Mouse (Mus musculus) midbrain, embryonic 12.5 days (tissue): ENCODE data around the gene Pcbp2. TPM values are rescaled to one million over a fixed set of nuclear protein-coding genes. Genes with fewer than 3 reads are reported as not detected.

Source experiments
- ATAC-seq: fragments of 200-750 bp; cut with Nextera tagmentation; 2 replicates; pipeline ENCODE4 v1.8.0; 2017; ENCODE audit warnings: low read depth, moderate TSS enrichment, moderate library complexity; ENCODE audit not compliant: low FRiP score
- H3K27ac ChIP-seq: fragments of 300-500 bp; sonication (generic); replicated peaks from 2 replicates; pipeline ENCODE4 v1.5.1; 2016; ENCODE audit warnings: mild to moderate bottlenecking
- H3K27me3 ChIP-seq: fragments of 300-500 bp; sonication (generic); 2 replicates; pipeline ENCODE4 v1.6.1; 2016; ENCODE audit warnings: mild to moderate bottlenecking
- H3K36me3 ChIP-seq: fragments of 300-500 bp; sonication (generic); 2 replicates; pipeline ENCODE4 v1.6.1; 2016
- H3K4me1 ChIP-seq: fragments of 300-500 bp; sonication (generic); 2 replicates; pipeline ENCODE4 v1.6.1; 2016
- H3K4me2 ChIP-seq: fragments of 300-500 bp; sonication (generic); replicated peaks from 2 replicates; pipeline ENCODE4 v1.6.1; 2016; ENCODE audit warnings: mild to moderate bottlenecking, moderate library complexity
- H3K4me3 ChIP-seq: fragments of 300-500 bp; sonication (generic); 2 replicates; pipeline ENCODE4 v1.5.1; 2016; ENCODE audit warnings: mild to moderate bottlenecking
- H3K9ac ChIP-seq: fragments of 300-500 bp; sonication (generic); replicated peaks from 2 replicates; pipeline ENCODE4 v1.6.1; 2016; ENCODE audit warnings: mild to moderate bottlenecking, moderate library complexity
- H3K9me3 ChIP-seq: fragments of 300-500 bp; sonication (generic); 2 replicates; pipeline ENCODE4 v1.6.1; 2016; ENCODE audit warnings: mild to moderate bottlenecking
- WGBS: fragments of 180-500 bp; shearing (Covaris S2); methylation state at CpG from one replicate; pipeline ENCODE4 v1.1.7; 2016; 5-methylcytosine and 5-hydroxymethylcytosine counted together
- polyA plus RNA-seq: library from polyadenylated mRNA; unstranded; fragments of >200 nt; fragmentation: Nextera tagmentation; extraction: Ambion mirVana; gene quantifications from 2 replicates; pipeline ENCODE4 v1.2.1, GENCODE M21; 2016

Pcbp2 gene
- polyA plus RNA-seq, 1 experiment from 2014 or later, result 168 TPM

GRCm38 (mm10) chr15:102500479-102500878 is 30.1 kb downstream of the Pcbp2 start:
- Histone ChIP-seq H3K9me3 (no peaks in the 10 kb centered on the region), H3K4me2 (no peak overlapping the region), H3K27me3 (no peaks in the 10 kb centered on the region), H3K4me3 (no peak overlapping the region), H3K9ac (no peak overlapping the region), H3K4me1 (no peaks in the 10 kb centered on the region), H3K27ac (no peak overlapping the region), H3K36me3 (peaks cover 92% of the 10 kb centered on the region)
- 94% methylated on average over 5 of the region's 5 CpGs for whole genome bisulfite sequencing
- no peak for ATAC-seq

GRCm38 (mm10) chr15:102501084-102501814 is 30.9 kb downstream of the Pcbp2 start:
- H3K27ac ChIP-seq, result no peak overlapping the region
- H3K4me2 ChIP-seq, result no peak overlapping the region
- H3K4me3 ChIP-seq, result no peak overlapping the region
- peak; percentile 23; the same call in 1 of the 2 replicates for ATAC-seq
- H3K4me1 ChIP-seq, result no peaks in the 10 kb centered on the region
- WGBS, result 92% methylated on average over 19 of the region's 19 CpGs
- no peaks in the 10 kb centered on the region for H3K9me3 ChIP-seq
- H3K36me3 ChIP-seq, result peaks cover 87% of the 10 kb centered on the region
- no peak overlapping the region for H3K9ac ChIP-seq
- no peaks in the 10 kb centered on the region for H3K27me3 ChIP-seq

GRCm38 (mm10) chr15:102502254-102502840 is 32.0 kb downstream of the Pcbp2 start:
- Histone ChIP-seq H3K9ac (no peak overlapping the region), H3K36me3 (peaks cover 81% of the 10 kb centered on the region), H3K4me3 (no peak overlapping the region), H3K27ac (no peak overlapping the region), H3K4me2 (no peak overlapping the region), H3K27me3 (no peaks in the 10 kb centered on the region), H3K9me3 (no peaks in the 10 kb centered on the region), H3K4me1 (no peaks in the 10 kb centered on the region)
- no peak for ATAC-seq
- 82% methylated on average over 9 of the region's 9 CpGs for WGBS

- no peak within 1 kb of the TSS for H3K4me3 ChIP-seq
- H3K4me2 ChIP-seq, result no peak within 1 kb of the TSS
- WGBS, result 94% methylated on average over 1 of the region's 1 CpGs
- H3K27ac ChIP-seq, result no peak within 1 kb of the TSS
- H3K9me3 ChIP-seq, result no peaks in the 10 kb centered on the region
- no peaks in the 10 kb centered on the region for H3K4me1 ChIP-seq
- peaks cover 75% of the 10 kb centered on the region for H3K36me3 ChIP-seq
- ATAC-seq, result no peak
- H3K9ac ChIP-seq, result no peak within 1 kb of the TSS
- no peaks in the 10 kb centered on the region for H3K27me3 ChIP-seq
Observed at GRCm38 (mm10) chr15:102503447-102503846, 33.1 kb downstream of the Pcbp2 start, which contains the start of gene Gm10337. TSS of gene Gm10337 (plus strand) at chr15:102503722.

GRCm38 (mm10) chr15:102503924-102504782 is 33.8 kb downstream of the Pcbp2 start:
- peaks cover 70% of the 10 kb centered on the region for H3K36me3 ChIP-seq
- no peak overlapping the region for H3K4me3 ChIP-seq
- H3K27me3 ChIP-seq, result no peaks in the 10 kb centered on the region
- H3K27ac ChIP-seq, result no peak overlapping the region
- no peaks in the 10 kb centered on the region for H3K9me3 ChIP-seq
- no peak overlapping the region for H3K4me2 ChIP-seq
- ATAC-seq, result no peak
- H3K9ac ChIP-seq, result no peak overlapping the region
- WGBS, result 93% methylated on average over 9 of the region's 9 CpGs
- H3K4me1 ChIP-seq, result peaks cover 1% of the 10 kb centered on the region; the same call in 1 of the 2 replicates

GRCm38 (mm10) chr15:102505073-102505769 is 34.9 kb downstream of the Pcbp2 start:
- 81% methylated on average over 12 of the region's 12 CpGs for WGBS

GRCm38 (mm10) chr15:102505770-102506463 is 35.6 kb downstream of the Pcbp2 start:
- Histone ChIP-seq H3K27ac (no peak overlapping the region), H3K4me1 (peaks cover 16% of the 10 kb centered on the region), H3K36me3 (peaks cover 53% of the 10 kb centered on the region), H3K27me3 (no peaks in the 10 kb centered on the region), H3K4me2 (no peak overlapping the region), H3K9me3 (no peaks in the 10 kb centered on the region), H3K9ac (no peak overlapping the region), H3K4me3 (no peak overlapping the region)
- 86% methylated on average over 9 of the region's 9 CpGs for WGBS
- ATAC-seq, result no peak

More at GRCm38 (mm10) chr15:102505073-102505769, 34.9 kb downstream of the Pcbp2 start:
- Histone ChIP-seq H3K4me3 (no peak overlapping the region), H3K9ac (no peak overlapping the region), H3K27ac (no peak overlapping the region), H3K27me3 (no peaks in the 10 kb centered on the region), H3K36me3 (peaks cover 60% of the 10 kb centered on the region), H3K9me3 (no peaks in the 10 kb centered on the region), H3K4me2 (no peak overlapping the region), H3K4me1 (peaks cover 12% of the 10 kb centered on the region)
- no peak for ATAC-seq

GRCm38 (mm10) chr15:102506464-102506830 is 36.1 kb downstream of the Pcbp2 start:
- Histone ChIP-seq H3K4me1 (peaks cover 21% of the 10 kb centered on the region), H3K9me3 (no peaks in the 10 kb centered on the region), H3K27ac (no peak overlapping the region), H3K4me3 (no peak overlapping the region), H3K4me2 (no peak overlapping the region), H3K27me3 (no peaks in the 10 kb centered on the region), H3K36me3 (peaks cover 47% of the 10 kb centered on the region), H3K9ac (no peak overlapping the region)
- ATAC-seq, result no peak
- 79% methylated on average over 2 of the region's 2 CpGs for WGBS

GRCm38 (mm10) chr15:102506864-102507263 is 36.5 kb downstream of the Pcbp2 start:
- no peak overlapping the region for H3K27ac ChIP-seq
- peaks cover 25% of the 10 kb centered on the region for H3K4me1 ChIP-seq
- WGBS, result 95% methylated on average over 1 of the region's 1 CpGs
- H3K27me3 ChIP-seq, result no peaks in the 10 kb centered on the region
- H3K4me3 ChIP-seq, result no peak overlapping the region
- no peak overlapping the region for H3K4me2 ChIP-seq
- H3K36me3 ChIP-seq, result peaks cover 43% of the 10 kb centered on the region
- no peaks in the 10 kb centered on the region for H3K9me3 ChIP-seq
- no peak overlapping the region for H3K9ac ChIP-seq
- no peak for ATAC-seq

- no peak for ATAC-seq
- Histone ChIP-seq H3K4me1 (peaks cover 32% of the 10 kb centered on the region), H3K27ac (no peak overlapping the region), H3K36me3 (peaks cover 36% of the 10 kb centered on the region), H3K4me3 (no peak overlapping the region), H3K9me3 (no peaks in the 10 kb centered on the region), H3K27me3 (no peaks in the 10 kb centered on the region), H3K4me2 (no peak overlapping the region), H3K9ac (no peak overlapping the region)
Observed at GRCm38 (mm10) chr15:102507561-102507960, 37.2 kb downstream of the Pcbp2 start.

- no peak for ATAC-seq
- no peaks in the 10 kb centered on the region for H3K27me3 ChIP-seq
- no peak overlapping the region for H3K4me2 ChIP-seq
- H3K9me3 ChIP-seq, result no peaks in the 10 kb centered on the region
- H3K4me3 ChIP-seq, result no peak overlapping the region
- peaks cover 29% of the 10 kb centered on the region for H3K36me3 ChIP-seq
- no peak overlapping the region for H3K9ac ChIP-seq
- peaks cover 38% of the 10 kb centered on the region for H3K4me1 ChIP-seq
- H3K27ac ChIP-seq, result no peak overlapping the region
- WGBS, result 90% methylated on average over 3 of the region's 3 CpGs
Observed at GRCm38 (mm10) chr15:102508336-102508735, 38.0 kb downstream of the Pcbp2 start.
